Mouse (Mus musculus) T-cell, adult 2 months (primary cell): ENCODE results near the gene Gsdma2.
"Not testable (repeated sequence)": the region's sequence is repeated elsewhere in the genome, so short reads cannot be mapped to it uniquely, and the experiment has no call there.

Source experiments
- DNase-seq: peaks from one replicate; pipeline ENCODE4 v3.0.0; 2022; ENCODE audit warnings: low spot score

The Gsdma2 gene

DNA sequence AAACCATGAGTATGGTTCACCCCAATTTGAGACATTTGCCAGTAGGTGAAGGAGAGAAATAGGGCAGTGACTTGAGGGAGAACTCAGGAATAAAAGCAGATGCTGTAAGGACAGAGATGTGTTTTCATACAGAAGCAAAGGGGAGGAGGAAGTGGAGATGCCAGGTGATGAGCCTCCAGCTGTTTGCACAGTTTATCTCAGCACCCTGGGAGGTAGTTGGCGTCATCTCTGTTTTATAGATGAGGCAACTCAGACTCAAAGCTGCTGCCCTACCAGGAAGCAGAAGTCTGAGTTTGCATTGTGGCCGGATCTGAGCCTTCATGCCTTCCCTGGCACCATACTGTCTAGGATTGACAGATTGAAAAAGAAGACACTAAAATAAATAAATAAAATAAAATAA lies 22.4 kb downstream of the Gsdma2 start:
- DNase-seq = no peak

DNA sequence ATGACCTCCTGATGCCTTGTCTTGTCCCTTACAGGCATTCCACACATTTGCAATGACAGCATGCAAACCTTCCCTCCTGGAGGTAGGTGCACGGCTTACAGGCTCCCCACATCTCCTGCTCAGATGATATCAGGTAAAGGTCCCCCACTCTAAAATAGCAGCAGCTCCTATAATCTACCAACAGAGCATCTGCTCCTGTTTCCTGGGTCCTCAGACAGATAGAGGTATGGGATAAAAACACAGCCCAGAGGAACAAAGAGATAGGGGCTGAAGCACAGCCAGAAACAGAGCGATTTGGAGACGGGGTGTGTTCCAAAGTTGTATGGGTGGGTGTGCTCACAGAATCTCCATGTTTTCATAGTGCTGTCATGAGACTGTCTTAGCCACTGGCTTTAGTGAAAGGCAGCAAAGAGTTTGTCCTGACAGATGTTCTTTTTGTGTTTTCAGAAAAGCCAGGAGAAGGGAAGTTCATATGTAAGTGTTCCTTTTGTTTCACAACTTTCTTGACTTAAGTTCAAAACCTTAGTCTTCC lies 24.8 kb downstream of the Gsdma2 start:
- DNase-seq = no peak

DNA sequence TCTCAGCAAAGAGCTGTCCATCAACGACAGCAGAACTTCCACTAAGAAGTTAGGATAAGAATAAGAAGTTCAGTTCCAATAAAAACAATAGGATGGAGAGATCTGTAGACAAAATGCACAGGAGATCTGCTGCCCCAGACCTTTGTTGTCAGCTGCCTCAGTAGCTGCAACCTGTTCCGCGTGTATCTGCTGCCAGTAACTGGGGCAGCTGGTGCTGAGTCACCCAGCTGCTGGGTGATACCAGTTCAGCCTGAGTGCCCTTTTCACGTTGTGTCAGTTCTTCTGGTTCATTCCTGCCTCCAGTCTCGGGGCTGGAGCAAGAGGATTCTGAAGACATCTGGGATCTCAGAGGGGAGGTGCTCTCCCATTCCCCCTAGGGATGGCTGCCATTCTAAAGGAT lies 25.3 kb downstream of the Gsdma2 start:
- DNase-seq = no peak

DNA sequence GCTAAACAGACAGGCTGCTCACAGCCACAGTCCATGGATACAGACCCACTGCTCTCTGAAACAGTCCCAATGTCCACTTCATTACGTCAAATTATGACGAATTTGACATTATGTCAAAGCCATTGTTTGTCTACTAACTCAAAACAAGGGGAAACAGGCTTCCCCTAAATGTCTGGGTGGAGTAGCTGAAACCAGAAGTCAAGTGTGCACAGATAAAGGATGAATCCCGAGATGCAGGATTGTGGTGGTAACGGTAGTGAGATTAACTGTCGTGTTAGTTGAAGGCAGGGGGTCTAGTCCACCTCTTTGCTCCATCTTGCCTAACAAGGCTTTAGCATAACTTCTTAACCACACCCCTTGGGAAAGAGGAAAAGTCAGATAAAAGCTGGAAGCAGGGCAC lies 25.9 kb downstream of the Gsdma2 start:
- DNase-seq = no peak

DNA sequence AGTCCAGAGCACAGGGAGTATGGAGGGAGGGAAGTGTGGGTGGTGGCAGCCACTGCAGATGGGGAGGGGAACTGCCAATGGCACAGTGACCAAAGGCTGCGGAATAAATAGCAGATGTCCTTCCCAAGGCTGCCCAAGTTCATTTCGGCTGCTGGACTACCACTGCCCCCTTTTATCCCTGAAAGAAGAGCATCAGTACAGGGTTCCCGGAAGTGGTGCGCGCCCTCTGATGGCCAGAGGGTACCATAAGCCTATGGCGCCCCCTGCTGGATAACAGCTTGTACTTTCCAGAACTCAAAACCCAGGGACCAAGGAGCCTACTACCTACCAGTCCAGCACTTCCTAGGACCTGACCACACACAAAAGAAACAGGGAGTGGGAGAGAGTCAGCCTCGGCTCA lies 26.6 kb downstream of the Gsdma2 start:
- peak; percentile 63 for DNase-seq

DNA sequence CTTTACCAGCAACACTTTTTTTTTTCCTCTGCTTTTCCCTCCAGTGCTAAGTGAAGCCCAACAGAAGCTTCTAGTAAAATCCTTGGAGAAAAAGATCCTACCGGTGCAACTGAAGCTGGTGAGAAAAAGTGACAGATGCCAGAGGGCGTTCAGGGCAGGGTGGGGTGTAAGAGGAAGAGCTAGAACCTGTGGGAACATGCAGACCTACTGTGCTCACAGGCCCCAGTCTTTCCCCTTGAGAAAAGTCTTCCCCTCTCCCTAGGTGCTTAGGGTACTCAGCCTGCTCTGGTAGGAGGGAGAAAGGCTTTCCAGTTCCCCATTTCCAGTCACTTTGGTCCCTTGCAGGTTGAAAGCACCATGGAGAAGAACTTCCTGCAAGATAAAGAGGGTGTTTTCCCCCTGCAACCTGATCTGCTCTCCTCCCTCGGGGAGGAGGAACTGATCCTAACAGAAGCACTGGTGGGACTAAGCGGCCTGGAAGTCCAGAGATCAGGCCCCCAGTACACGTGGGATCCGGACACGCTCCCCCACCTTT lies 29.3 kb downstream of the Gsdma2 start:
- DNase-seq = no peak

DNA sequence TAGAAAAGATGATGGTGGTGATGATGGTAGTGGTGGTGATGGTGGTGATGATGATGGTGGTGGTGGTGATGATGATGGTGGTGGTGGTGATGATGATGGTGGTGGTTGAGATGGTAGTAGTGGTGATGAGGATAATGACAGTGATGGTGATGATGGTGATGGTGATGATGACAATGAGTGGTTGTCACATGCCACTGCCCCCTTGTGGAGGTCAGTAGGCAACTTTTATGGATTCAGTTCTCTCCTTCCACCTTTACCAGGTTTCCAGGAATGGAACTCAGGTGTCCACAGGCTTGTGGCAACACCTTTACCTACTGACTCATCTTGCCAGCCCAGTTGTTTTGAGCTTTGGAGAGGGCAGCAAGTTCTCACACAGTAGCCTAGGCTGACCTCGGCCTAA lies 33.5 kb downstream of the Gsdma2 start:
- DNase-seq = no peak

DNA sequence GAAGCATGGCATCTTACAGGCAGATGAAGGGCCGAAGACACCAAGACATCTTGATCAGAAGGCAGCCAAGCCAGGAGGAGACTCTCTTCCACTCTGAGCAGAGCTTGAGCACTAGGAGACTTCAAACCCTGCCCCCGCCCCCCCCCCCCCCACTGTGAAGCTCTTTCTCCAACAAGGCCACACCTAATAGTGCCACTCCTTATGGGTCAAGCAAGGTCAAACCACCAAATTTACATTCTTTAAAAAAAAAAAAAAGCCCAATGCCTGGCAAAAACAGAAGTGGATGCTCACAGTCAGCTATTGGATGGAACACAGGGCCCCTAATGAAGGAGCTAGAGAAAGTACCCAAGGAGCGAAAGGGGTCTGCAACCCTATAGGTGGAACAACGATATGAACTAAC lies 34.0 kb downstream of the Gsdma2 start:
- DNase-seq = not testable (repeated sequence)

DNA sequence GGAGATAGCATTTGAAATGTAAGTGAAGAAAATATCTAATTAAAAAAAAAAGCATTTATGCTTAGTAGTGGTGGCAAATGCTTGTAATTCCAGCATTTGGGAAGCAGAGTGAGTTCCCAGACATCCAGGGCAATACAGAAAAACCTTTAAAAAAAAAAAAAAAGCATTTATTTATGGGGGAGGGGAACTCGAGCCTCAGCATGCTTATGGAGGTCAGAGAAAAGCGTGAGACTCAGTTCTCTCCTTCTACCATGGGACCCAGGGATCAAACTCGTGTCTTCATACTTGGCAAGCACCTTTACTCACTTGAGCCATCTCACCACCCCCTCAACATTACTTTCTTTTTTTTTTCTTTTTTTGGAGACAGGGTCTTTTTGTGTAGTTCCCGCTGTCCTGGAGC lies 34.6 kb downstream of the Gsdma2 start:
- DNase-seq = no peak

DNA sequence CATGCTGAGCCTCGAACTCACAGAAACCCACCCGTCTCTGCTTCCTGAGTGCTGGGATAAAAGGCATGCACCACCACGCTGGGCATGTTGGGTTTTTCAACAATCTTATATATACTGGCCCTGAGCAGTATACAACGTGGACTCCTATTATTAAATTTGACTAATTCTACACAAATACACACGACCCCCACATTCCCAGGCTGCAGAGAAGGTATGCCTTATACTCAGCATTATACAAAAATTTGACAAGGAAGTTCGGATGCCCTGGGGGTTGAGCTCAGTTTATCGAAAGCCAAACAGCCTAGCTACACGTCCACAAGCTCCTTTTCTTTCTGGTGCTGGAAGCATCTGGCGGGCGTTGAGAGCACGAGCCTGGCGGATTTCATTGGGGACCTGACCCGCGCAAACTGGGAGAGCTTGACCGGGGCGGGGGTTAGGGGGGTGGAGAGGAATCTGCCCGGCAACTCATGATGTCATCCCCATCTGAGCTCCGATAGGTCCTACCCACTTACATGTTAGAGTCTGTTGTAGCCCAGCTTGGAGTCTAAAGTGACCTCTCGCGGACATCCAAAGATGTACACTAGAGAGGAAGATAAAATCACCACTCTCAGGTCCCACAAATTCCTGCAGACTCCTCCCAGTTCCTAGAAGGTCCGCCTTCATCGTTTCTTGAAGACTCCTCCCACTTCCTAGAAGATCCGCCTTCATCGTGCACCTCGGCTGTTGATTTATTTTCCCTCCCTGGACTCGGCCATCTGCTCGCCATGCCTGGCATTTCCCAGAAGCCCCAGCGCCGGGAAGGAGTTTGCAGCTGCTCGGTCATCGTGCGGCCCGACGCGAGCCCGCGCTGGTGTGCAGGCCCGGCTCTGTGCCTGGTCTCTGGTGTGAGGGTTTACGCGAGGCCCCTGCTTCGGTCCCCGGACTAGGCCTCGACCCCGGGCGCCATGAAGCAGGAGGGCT lies 35.5 kb downstream of the Gsdma2 start, which contains the start of gene Psmd3:
Gene Psmd3 (plus strand): TSS at position 769 of the 960 bp plus-strand sequence.
- peak; percentile 95 for DNase-seq

DNA sequence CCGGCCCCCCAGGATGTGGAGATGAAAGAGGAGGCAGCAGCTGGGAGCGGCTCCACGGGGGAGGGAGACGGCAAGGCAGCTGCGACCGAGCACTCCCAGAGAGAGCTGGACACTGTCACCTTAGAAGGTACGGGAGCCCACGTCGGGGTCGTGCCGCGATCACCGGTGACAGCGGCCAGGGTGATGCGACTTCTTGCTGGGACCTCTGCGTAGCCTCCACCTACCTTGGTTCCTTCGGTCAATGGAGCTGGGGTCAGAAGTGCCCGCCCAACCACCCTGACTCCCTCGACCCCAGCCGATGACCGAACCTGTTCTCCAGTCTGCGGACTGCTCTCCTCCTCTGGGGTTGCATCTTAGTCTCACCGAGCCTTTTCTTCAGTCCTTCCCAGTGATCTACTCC lies 36.3 kb downstream of the Gsdma2 start:
- DNase-seq = no peak

DNA sequence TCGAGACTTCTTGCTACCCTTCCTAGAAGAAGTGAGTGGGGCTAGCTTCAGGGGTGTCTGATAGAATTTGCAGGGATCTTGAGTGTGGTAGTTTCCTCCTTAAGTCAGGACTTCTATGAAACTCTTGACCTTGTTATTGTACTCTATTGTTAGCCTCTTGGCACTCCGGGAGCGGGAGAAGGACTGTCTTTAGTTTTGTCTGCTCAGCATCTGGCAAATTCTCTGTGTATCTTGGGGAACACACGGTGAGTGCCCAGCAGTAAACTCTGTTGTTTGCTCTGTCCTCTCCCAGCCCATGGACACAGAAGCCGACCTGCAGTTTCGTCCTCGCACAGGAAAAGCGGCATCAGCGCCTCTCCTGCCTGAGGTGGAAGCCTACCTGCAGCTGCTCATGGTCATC lies 39.1 kb downstream of the Gsdma2 start:
- no peak for DNase-seq

DNA sequence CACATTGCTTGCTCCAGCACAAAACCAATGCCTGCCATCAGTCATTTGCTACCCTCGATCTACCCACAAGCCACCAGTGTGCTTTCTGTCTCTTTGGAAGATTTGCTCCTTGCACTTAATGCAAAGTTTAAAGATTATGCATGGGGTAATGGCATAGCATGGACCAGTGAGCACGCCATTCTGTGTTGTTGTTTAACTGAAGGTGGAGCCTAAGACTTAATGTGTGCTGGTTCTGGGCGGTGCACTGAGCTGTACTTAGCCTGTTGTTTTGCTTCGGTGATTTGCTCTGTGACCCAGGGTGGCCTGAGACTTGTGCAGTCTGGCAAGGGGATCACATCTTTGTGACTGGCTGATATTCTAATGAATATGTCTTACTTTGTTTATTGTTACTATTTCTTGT lies 40.4 kb downstream of the Gsdma2 start:
- DNase-seq = no peak

DNA sequence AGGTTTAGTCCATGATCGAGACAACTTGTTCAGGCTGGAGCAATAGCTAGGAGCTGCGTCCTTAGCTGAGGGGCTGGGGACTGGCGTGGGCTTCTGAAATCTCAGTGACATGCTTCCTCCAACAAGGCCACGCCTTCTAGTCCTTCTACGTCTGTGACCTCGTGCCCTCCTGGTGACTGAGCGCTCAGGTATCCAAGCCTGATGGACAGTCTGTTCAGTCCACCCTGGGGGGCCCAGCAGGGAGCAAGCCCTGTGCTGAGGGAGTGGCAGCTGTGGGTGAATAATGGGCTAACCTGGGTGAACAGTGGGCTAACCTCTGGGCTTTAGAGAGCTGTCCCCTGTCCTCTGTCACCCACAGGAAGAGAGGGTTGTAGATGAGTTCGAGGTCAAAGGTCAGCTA lies 41.5 kb downstream of the Gsdma2 start:
- no peak for DNase-seq

DNA sequence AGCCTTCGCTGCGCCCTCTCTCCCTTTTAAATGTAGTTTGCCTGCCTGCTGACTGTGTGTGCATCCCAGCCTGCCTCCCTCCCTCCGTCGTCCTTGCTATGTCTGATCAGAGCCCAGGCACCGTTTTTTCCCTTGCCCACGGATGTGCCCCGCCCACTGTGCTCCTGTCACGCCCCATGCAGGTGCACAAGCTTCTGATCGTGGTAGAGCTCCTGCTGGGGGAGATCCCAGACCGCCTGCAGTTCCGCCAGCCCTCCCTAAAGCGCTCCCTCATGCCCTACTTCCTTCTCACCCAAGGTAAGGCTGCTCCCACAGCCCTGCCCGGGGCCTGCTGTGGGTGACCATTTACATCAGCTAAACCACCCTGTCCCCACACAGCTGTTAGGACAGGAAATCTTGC lies 46.6 kb downstream of the Gsdma2 start:
- no peak for DNase-seq

DNA sequence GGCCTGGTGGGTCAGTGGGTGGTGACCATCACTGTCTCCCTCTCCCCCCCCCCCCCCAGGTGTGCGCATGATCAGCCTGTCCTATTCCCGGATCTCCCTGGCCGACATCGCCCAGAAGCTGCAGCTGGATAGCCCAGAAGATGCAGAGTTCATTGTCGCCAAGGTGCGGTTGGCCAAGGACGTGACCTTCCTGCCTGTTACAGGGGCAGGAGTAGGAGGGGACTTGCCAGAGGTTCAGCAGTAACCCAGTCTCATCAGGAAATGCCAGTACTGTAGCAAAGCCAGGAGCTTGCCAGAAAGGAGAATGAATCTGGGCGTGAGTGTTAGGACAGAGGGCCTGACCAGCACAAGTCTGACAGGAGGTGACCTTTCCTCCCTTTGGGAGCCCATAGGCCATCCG lies 47.2 kb downstream of the Gsdma2 start:
- no peak for DNase-seq

DNA sequence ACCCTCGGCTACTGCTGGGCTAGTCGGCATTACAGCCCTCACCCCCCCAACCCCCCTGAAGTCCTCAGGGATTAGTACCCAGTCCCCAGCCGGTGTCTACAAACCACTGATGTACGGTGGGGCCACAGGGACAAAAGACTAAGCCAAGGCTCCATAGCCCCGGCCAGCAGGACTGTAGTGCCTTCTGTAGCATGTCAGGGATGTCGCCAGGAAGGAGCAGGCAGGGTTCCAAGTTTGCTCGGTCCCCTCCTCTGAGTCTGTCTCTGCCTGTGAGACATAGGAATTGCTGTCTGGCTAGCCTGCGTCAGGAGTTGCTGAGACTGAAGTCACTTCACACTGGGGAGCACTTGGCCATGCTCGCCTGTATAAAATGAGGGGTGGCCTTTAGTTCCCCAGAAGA lies 47.7 kb downstream of the Gsdma2 start:
- DNase-seq = no peak

DNA sequence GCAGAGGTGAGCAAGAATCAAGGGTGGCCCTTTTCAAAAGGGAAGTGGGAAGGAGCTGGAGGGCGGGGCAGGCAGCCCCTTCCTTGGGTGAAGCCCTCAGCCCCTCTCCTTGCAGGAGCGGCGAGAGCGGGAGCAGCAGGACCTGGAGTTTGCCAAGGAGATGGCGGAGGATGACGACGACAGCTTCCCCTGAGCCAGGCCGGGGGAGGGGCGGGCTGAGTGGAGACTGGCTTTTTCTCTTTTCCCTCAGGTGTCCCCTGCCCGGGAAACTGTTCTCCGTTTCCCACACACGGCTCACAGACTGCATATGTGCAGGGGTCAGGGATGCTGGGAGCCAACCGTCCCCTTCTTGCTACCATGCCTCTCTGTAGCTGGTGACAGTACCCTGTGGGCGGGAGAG lies 48.8 kb downstream of the Gsdma2 start:
- no peak for DNase-seq

DNA sequence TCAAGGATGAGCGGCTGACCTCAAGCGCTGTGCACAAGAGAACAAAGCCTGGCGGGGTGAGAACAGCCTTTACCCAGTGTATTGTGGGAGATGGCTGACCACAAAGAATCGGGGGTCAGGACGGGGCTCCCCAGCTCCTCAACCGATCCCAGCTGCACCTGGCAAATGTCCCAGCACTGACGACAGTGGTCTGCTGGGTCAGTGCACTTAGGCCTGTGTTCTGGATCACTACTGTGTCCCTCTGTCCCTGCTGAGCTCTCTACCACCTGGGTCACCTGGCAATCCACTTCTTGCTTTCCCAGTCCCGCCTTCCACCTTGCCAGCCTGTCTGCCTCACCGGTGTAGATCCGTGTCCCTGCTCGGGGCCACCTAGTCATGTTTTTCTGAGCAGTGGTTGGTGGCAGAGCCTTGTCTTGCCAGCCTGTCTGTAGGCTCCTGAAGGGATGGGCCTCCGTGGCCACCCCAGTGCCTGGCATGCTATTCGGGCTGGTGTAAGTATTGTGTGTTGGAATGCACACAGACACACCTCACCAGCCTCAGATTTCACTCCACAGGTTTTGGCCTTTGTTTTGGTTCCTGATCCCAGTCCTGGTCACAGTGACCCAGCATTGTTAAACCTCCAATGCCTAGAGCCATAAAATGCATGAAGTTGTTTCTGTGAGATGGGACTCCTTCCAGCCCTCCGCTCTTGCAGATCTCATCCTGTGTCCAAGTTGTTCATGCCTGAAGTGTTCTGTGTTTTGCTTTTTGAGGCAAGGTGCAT lies 50.1 kb downstream of the Gsdma2 start:
- DNase-seq = no peak

DNA sequence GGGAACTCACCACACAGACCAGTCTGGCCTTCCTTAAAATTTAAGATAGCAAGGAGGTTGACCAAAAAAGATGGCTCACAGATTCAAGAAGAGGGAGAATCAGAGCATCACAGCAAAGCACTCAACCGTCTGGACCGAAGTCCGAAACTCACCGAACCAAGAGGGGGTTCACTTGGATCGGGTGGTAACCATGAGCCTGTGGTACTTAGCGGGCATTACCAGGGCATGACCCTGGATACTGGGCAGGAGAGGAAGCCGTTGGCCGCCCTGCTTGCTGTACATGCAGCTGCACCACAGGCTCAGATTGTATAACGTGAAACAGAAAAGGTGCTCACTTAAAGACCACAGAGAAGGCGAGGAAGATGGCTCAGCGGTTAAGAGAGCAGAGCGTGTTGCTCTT lies 50.7 kb downstream of the Gsdma2 start:
- DNase-seq = no peak

DNA sequence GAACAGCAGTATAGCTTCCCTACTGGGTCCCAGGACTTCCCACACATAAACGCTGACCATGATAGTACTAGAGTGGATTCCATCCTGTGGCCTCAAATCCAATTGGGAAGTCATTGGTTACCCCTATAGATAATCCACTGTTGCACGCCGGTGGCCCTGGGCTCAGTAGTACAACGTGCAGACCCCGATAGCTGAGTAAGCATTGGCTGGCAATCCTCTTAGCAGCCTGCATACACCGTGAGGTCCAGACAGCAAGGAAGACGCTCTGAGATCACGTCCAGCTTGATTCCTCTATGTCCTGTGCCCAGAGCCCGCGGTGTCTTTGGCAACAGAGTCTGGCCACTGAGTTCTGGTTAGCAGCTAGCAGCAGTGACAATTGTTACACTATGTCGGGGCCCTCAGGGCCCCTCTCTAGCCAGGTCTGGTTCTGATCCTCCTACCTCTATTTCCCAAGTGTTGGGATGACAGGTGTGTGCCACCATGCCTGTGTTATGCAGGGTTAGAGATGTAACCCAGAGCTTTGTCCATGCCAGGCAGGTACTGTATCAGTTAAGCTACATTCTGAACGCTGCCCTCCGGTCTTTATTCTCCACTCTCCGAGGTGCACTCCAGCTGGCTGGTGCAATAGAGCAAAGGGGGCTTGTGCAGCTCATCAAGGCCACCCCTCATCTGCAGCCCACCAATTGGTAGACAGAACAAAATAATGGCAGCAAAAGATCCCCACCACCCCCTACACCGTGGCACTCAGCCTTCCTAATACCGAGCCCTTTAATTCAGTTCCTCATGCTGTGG lies 52.5 kb downstream of the Gsdma2 start:
- DNase-seq = no peak

DNA sequence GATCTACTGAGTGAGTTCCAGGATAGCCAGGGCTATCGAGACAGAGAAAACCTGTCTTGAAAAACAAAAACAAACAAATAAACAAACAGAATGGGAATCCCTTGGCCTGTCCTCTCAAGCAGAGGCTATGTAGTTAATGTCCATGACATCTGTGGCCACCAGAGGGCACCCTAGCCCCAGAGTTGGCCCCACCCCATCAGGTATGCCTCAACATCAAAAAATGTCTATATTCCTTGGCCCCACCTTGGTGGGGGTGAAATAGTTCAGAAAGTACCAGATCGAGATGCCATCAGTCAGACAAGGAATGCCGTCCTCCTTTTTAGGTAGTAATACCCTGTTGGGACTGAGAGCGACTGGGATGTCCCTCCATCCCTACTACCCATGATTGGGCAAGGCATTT lies 53.4 kb downstream of the Gsdma2 start:
- DNase-seq = peak; percentile 78
